Mouse (Mus musculus): ENCODE results near the gene Def8.

DNA sequence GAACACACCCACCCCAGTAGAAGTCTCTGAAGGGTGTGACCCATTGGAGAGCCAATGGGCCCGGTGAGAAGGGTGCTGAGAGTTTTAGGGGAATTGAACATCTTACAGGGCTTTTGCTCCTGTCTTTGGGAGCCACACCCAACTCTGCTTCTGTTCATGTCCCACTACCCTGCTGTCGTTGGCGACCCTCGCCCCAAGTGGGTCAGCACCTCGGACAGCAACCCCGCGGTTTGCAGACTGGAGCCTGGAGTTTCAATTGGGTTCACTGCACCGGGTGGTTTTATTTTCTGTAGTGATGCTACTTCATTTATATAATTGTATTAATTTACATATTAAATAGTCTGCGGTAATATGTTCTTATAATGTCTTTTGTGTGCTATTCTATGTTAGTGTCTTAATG lies 9.1 kb upstream of the Def8 start:
- TF ChIP-seq POLR2AphosphoS5 (IDR thresholded peaks at IDR 0.05; ENCODE audit: insufficient replicate concordance, low read depth, low read length) (no peak), CTCF (IDR thresholded peaks at IDR 0.05; ENCODE audit: low read depth, low read length) (no peak)

Data from G1E (cell line).